Mouse (Mus musculus): ENCODE measurements around the gene Gm42957.
A peak's percentile ranks its signal among the peaks of the same experiment; 100 is the strongest.
"Not testable (repeated sequence)": the region's sequence is repeated elsewhere in the genome, so short reads cannot be mapped to it uniquely, and the experiment has no call there.

The Gm42957 gene

DNA sequence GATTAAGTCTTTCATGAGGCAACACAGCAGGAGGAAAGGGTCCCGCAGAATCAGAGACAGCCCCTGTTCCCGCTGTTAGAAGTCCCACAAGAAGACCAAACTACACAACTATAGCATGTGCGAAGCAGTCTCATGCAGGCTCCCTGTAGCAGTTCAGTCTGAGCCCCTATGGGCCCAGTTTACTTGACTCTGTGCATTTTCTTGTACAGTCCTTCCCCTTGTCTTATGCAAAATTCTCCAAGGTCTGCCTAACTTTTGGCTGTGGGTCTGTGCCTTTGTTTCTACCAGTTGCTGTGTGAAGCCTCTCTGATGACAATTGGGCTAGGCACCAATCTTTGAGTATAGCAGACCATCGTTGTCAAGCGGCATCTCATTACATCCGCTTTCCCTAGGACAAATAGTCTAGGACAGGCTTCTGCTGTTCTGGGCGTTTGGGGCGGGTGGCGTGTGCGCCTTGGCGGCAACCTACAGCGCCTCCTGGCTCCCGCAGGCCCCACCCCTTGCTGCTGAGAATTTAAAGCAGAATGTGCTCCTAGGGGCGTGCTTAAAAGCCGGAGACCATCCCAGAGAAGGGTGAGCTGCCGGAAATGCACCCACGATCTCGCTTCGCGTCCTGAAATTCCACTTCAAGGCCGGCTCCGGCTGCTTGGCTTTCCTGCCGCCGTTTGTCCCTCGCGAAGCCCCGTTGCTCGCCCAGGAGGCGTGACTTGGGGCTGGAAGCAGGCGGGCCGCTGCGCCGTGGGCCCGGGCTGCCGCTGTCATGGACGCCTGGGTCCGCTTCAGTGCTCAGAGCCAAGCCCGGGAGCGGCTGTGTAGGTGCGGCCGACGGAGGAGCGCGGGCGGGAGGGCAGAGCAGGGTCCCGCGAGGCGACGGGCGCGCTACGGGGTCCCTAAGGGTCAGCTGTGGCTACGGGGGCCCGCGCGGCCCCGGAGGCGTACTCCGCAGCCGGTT is at the start of gene Gm42957, which contains the start of gene Pex11b:
Gene Gm42957 (plus strand): TSS at position 547 of the 952 bp plus-strand sequence.
Gene Pex11b (plus strand): TSS at position 449 of the 952 bp plus-strand sequence.
- peak; percentile 52 for DNase-seq (ENCODE audit: low read depth, low spot score)

DNA sequence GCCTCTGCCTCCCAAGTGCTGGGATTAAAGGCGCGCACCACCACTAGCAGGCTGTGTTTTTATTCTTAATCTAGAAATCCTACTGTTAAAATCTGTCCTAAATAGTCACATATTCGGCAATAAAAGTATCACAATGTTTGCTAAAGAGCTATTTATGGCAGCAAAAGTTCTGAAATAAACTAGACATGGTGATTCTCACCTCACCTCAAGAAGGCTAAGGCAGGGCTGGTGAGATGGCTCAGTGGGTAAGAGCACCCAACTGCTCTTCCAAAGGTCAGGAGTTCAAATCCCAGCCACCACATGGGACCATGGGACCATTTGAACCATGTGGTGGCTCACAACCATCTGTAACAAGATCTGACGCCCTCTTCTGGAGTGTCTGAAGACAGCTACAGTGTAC is 44.6 kb upstream of the Gm42957 start:
- no peak for DNase-seq (ENCODE audit: low read depth, low spot score)

DNA sequence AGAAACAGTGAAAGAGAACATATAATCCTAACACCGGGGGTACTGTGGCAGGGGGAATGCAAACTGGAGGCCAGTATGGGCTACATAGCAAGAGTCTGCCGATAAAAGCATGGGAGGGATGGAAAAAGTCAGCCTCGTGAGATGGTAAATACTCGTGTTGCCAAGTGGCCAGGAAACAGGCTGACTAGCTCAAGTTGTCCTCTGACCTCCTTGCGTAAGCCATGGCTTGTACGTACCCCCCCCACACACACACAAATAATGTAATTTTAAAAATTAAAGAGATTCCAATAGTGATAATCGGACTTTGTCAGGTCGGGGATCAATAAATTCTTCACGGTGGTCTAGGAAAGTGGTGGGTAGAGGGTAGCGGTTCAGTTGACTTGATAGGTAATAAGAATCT is 41.9 kb upstream of the Gm42957 start:
- no peak for DNase-seq (ENCODE audit: low read depth, low spot score)

DNA sequence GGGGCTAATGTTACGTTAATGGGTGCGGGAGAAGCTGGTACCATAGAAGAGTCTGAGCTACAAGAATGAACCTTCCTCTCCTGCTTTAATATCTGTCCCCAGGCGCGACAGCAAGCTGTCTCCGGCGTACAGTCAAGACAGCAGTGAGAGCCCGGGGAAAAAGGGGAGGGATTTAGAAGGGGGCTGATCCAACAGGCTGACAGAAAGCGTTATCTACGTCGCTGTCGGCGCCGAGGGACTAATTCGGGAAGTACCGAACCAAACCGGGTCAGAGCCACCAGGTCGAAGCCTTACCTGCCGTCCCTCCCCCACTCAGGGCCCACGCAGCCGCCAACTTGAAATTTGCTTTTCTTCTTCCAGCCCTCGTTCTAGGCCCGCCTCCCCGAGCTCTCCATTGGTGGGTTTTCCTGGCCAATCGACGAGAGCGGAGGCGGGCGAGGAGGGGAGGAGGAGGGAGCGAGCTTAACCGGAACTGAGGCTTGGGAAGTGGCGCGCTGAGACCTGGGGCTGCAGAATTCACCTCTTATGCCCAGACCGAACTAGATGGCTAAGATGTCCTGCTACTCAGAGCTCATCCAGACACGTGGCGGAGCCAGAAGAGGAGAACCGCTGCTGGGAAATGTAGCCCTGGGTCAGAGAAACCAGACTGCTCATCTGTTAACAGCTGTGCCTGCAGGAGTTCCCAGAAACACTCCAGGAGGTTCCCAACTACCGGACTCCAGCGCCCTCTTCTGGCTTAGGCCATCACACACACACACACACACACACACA is 41.3 kb upstream of the Gm42957 start, which contains the start of gene Polr3gl:
Gene Polr3gl (minus strand): TSS at position 392 of the 771 bp plus-strand sequence.
- DNase-seq (ENCODE audit: low read depth, low spot score), result peak; percentile 88

DNA sequence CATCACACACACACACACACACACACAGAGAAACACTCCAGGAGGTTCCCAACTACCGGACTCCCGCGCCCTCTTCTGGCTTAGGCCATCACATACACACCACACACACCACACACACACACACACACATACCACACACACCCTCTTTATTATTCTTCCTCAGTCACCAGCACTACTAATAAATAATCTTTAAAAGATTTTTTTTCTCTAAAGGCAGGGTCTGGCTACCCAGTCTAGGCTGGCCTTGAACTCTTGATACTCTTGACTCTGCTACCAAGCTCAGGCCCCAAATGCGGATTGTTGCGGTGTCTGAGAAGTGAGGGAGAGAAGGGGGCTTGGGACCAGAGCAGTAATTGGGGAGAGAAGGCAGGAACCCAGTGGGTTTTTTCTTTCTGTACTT is 40.4 kb upstream of the Gm42957 start:
- no peak for DNase-seq (ENCODE audit: low read depth, low spot score)

GRCm38 (mm10) chr3:96595661-96596060 is 39.6 kb upstream of the Gm42957 start:
- no peak for DNase-seq (ENCODE audit: low read depth, low spot score)

DNA sequence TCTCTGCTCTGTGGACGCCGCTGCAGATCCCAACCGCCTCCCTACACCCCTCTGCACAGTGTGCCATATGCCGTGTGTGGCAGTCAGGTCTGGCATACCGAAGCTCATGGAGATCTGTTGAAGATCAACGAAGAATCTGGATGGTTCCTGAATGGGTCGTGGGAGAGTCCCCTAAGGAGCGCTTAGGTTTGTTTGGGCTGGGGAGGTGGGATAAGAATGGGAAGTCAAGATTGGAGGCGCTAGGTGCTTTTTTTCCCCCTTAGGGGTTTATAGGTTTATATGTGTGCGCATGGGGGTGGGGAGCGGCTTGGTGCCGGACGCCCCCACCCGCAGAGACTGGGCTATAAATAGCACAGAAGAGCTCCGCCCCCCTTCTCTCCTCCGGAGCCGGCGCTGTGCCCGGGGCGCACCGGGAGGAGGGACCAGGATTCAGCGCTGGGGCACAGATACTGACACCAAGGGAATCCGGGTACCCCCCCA is 39.0 kb upstream of the Gm42957 start, which contains the start of gene Ankrd34a:
Gene Ankrd34a (plus strand): TSS at position 409 of the 480 bp plus-strand sequence.
- no peak for DNase-seq (ENCODE audit: low read depth, low spot score)

DNA sequence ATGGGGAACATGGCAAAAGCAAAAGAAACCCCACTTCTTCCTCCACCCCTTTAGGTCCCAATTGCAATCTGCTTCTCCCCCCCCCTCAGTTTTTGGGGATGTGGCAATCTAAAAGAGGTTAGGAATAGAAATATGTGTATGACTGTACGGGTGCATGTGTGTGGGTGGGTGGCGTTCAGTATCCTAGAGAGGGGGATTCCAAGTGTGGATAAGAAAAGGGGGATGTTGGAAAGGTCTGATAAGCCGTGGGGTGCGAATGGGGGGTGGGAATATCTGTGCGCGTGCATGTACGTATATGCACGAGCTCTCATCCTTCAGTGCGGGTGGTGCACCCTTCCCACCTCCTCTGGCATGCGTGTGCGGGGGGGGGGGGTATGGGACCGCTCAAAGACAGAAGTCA is 38.4 kb upstream of the Gm42957 start:
- DNase-seq (ENCODE audit: low read depth, low spot score), result no peak

GRCm38 (mm10) chr3:96597435-96597891 is 37.8 kb upstream of the Gm42957 start:
- no peak for DNase-seq (ENCODE audit: low read depth, low spot score)

DNA sequence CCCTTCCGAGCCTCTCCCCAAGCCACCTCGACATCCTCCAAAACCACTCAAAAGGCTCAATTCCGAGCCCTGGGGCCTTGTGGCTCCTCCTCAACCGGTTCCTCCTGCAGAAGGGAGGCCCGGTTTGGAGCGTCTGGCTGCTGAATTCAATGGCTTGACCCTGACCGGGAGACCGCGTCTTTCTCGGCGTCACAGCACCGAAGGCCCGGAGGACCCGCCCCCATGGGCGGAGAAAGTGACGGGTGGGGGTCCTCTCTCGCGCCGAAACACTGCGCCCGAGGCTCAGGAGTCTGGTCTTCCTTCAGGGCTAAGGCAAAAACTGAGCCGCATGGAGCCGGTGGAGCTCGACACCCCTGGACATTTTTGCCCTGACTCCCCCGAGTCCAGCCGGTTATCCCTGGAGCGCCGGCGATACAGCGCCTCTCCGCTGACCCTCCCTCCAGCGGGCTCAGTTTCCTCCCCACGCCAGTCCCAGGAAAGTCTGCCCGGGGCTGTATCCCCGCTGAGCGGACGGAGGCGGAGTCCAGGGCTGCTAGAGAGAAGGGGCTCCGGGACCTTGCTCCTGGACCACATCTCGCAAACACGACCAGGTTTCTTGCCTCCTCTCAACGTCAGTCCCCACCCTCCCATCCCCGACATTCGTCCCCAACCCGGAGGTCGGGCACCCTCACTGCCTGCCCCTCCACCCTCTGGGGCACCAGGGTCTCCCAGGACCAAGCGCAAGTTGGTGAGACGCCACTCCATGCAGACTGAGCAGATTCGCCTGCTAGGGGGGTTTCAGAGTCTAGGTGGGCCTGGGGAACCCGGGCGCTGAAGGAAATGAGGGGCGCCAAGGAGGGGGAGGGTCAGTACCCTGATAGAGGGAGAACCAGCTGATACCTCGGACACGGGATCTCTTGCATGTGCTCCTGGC is 36.9 kb upstream of the Gm42957 start:
- DNase-seq (ENCODE audit: low read depth, low spot score), result no peak

GRCm38 (mm10) chr3:96599069-96599393 is 36.2 kb upstream of the Gm42957 start:
- no peak for DNase-seq (ENCODE audit: low read depth, low spot score)

- DNase-seq (ENCODE audit: low read depth, low spot score), result no peak
Measured at GRCm38 (mm10) chr3:96599411-96599810, 35.9 kb upstream of the Gm42957 start.

DNA sequence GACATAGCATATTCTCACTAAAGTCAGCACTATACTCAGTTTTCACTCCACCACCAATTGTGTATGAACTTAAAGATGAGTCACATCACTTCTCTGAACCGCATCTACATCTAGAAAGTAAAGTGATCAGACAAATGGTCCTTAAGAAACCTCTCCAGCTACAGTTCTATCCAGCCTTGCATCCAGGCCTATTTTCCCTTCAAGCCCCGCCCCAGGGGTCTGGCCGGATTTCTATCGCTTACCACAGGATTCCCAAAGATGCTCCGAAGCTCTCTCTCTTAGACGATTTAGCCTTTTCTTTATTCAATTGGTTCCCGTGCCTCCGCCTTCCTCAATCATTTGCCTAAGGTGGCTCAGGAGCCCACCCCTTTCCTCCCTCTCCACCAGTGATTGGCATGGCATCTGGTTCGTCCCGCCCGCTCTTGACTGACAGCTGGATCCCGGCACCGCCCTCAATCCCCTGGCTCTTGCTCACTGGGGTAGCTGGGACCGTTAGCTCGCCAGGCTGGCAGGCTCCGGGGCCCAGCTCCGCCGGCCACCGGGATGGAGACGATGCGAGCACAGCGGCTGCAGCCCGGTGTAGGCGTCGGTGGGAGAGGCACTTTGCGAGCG is 34.5 kb upstream of the Gm42957 start, which contains the start of gene Lix1l:
Gene Lix1l (plus strand): TSS at position 511 of the 612 bp plus-strand sequence.
- DNase-seq (ENCODE audit: low read depth, low spot score), result no peak

GRCm38 (mm10) chr3:96601251-96601787 is 34.0 kb upstream of the Gm42957 start:
- no peak for DNase-seq (ENCODE audit: low read depth, low spot score)

GRCm38 (mm10) chr3:96601941-96602703 is 33.2 kb upstream of the Gm42957 start:
- DNase-seq (ENCODE audit: low read depth, low spot score), result no peak

- no peak for DNase-seq (ENCODE audit: low read depth, low spot score)
Measured at GRCm38 (mm10) chr3:96602704-96603084, 32.6 kb upstream of the Gm42957 start.

GRCm38 (mm10) chr3:96603311-96603710 is 32.0 kb upstream of the Gm42957 start:
- no peak for DNase-seq (ENCODE audit: low read depth, low spot score)

DNA sequence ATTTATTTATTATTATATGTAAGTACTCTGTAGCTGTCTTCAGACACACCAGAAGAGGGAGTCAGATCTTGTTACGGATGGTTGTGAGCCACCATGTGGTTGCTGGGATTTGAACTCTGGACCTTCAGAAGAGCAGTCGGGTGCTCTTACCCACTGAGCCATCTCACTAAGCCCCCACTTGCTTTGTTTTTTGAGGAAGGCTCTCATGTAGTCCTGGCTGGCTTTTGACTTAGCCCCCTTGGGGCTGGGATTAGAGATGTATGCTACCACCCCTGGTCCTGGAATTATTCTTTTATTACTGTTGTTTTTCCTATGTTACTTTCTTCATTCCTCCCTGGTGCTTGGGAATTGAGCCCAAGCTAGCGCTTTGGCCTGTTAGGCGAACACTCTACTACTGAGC is 29.3 kb upstream of the Gm42957 start:
- DNase-seq (ENCODE audit: low read depth, low spot score), result not testable (repeated sequence)

DNA sequence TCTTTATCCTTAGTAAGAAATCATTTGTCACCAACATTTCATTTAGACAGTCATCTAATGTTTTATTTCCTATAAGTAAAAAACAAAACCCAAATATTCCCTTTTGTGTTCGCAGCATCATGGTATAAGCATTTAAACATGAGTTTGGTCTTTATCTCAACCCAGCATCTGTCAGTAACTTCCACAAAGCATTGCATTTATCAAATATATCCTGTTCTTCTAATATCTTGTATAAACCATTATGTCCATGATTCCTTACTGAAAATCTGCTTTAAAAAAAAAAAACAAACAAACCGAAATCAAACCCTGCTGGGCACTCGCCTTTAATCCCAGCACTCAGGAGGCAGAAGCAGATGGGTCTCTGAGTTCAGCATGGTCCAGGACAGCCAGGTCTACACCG is 28.7 kb upstream of the Gm42957 start:
- no peak for DNase-seq (ENCODE audit: low read depth, low spot score)
